Mouse (Mus musculus) cerebellum, adult 2 months (tissue): ENCODE data around the gene Gmpr.

Experiments
- CTCF ChIP-seq: fragments of 200-500 bp; IDR thresholded peaks from 2 replicates; pipeline ENCODE4 v1.5.1; 2011; ENCODE audit warnings: low read depth, mild to moderate bottlenecking, control low read depth, low read length, moderate library complexity, borderline replicate concordance; ENCODE audit not compliant: insufficient read depth
- POLR2A ChIP-seq: fragments of 200-500 bp; IDR thresholded peaks from 2 replicates; pipeline ENCODE4 v1.6.1; 2011; ENCODE audit warnings: low read length, control low read depth, borderline replicate concordance; ENCODE audit not compliant: insufficient read depth

- no peak for TF ChIP-seq POLR2A
- no peak for TF ChIP-seq CTCF
Observed at GRCm38 (mm10) chr13:45475297-45475696, 31.9 kb upstream of the Gmpr start.
